ENCODE assay signal across 8 mouse cellular contexts in genomic region chr3:27689149-27689865, GRCm38 (mm10). TPM values are rescaled to one million over a fixed set of nuclear protein-coding genes. Genes with fewer than 3 reads are reported as not detected.
DNase-seq lines count a peak whose midpoint lies in the region; ATAC-seq and TF ChIP-seq lines count a peak whose summit lies in the region.

No protein-coding gene starts in this region.

- no peaks in the 10 kb centered on the region for H3K36me3 ChIP-seq in heart, embryonic 15.5 days
- H3K36me3 ChIP-seq in liver, embryonic 14.5 days (replicated peaks; ENCODE audit: control insufficient read depth, insufficient read depth, low read depth), result no peaks in the 10 kb centered on the region

- peak; percentile 45; the same call in 1 of the 2 replicates for ATAC-seq in heart, embryonic 15.5 days (replicated peaks; ENCODE audit: insufficient number of reproducible peaks, insufficient read depth, low FRiP score, low read depth)
- ATAC-seq in liver, embryonic 14.5 days (ENCODE audit: insufficient read depth), result peak; percentile 38; the same call in 1 of the 2 replicates

- H3K4me2 ChIP-seq in heart, embryonic 15.5 days, result 0 out of 2 replicates have a peak overlapping the region, but pooled peaks have one; percentile 35
- peak overlapping the region; percentile 32; the same call in 1 of the 2 replicates for H3K4me2 ChIP-seq in liver, embryonic 14.5 days (ENCODE audit: low read depth)

- H3K9ac ChIP-seq in heart, embryonic 15.5 days, result no peak overlapping the region
- no peak overlapping the region for H3K9ac ChIP-seq in liver, embryonic 14.5 days (replicated peaks)

- peaks cover 72% of the 10 kb centered on the region for H3K4me1 ChIP-seq in heart, embryonic 15.5 days (replicated peaks)
- peaks cover 0 to 34% of the 10 kb centered on the region in 2 experiments; a peak in 3 of 4 replicates for H3K4me1 ChIP-seq in liver, embryonic 14.5 days (replicated peaks; ENCODE audit: control insufficient read depth in 2 of 2, insufficient read depth in 2 of 2, low read length in 1 of 2)

- no peaks in the 10 kb centered on the region for H3K27me3 ChIP-seq in heart, embryonic 15.5 days
- no peaks in the 10 kb centered on the region for H3K27me3 ChIP-seq in liver, embryonic 14.5 days (ENCODE audit: control insufficient read depth, insufficient read depth, low read length)

- DNase-seq in ovary, adult 18-20 months (ENCODE audit: low spot score), result peak; percentile 64
- no peak for DNase-seq in ovary, postnatal 10 days (ENCODE audit: low spot score)
- DNase-seq in cerebellum, adult 18-20 months, result peak; percentile 83 to 84
- DNase-seq in liver, embryonic 14.5 days (ENCODE audit: low read depth in 3 of 3, low spot score in 3 of 3), result no peak
- DNase-seq in testis, postnatal 10 days (ENCODE audit: low spot score), result peak; percentile 73
- DNase-seq in frontal cortex, postnatal 36 days (ENCODE audit: low spot score in 2 of 2), result no peak
- no peak for DNase-seq in frontal cortex, postnatal 14 days (ENCODE audit: low spot score in 2 of 2)

- whole genome bisulfite sequencing in heart, embryonic 15.5 days, result 69% methylated on average over 12 of the region's 12 CpGs
- WGBS in liver, embryonic 14.5 days (ENCODE audit: insufficient replicate concordance), result 44% methylated on average over 12 of the region's 12 CpGs

- no peaks in the 10 kb centered on the region for H3K9me3 ChIP-seq in heart, embryonic 15.5 days (replicated peaks)
- no peaks in the 10 kb centered on the region for H3K9me3 ChIP-seq in liver, embryonic 14.5 days (ENCODE audit: control insufficient read depth, low read length)

- no peak for TF ChIP-seq EP300 in liver, embryonic 14.5 days (IDR thresholded peaks at IDR 0.05; ENCODE audit: low read depth)

- no peak overlapping the region for H3K4me3 ChIP-seq in heart, embryonic 15.5 days
- no peak overlapping the region for H3K4me3 ChIP-seq in liver, embryonic 14.5 days (ENCODE audit: insufficient read depth in 1 of 2, low read depth in 2 of 2, low read length in 2 of 2)

- TF ChIP-seq CTCF in liver, embryonic 14.5 days (IDR thresholded peaks at IDR 0.05; ENCODE audit: low read depth), result no peak

- H3K27ac ChIP-seq in heart, embryonic 15.5 days, result peak overlapping the region; percentile 77
- peak overlapping the region; percentile 62; the same call in 1 of the 2 replicates for H3K27ac ChIP-seq in liver, embryonic 14.5 days

RNA-seq across cellular contexts. Expression of gene Fndc3b, which starts 21.8 kb away (rescaled TPM):
- 24.0 and 27.8 TPM in 2 replicates for polyA plus RNA-seq in heart, embryonic 15.5 days (2015; fragmentation: Nextera tagmentation; extraction: Ambion mirVana)
- polyA plus RNA-seq in liver, embryonic 14.5 days (2012; rRNA removed), result 3.3 and 4.2 TPM in 2 replicates
- polyA plus RNA-seq in liver, embryonic 14.5 days (2014; fragmentation: Nextera tagmentation; extraction: Ambion mirVana), result 5.5 and 5.6 TPM in 2 replicates

Comparison
In these comparisons a context has a peak if more than half of its experiments do, and no peak if none do; other contexts are left out.
1. DNase-seq: peak in ovary, adult 18-20 months (single experiment), cerebellum, adult 18-20 months (2 of 2) and testis, postnatal 10 days (single experiment); none in ovary, postnatal 10 days (single experiment), liver, embryonic 14.5 days (0 of 3), frontal cortex, postnatal 36 days (0 of 2) and frontal cortex, postnatal 14 days (0 of 2).